Mouse (Mus musculus): Measurements from ENCODE around the gene Amdhd2. TPM values are rescaled to one million over a fixed set of nuclear protein-coding genes. Genes with fewer than 3 reads are reported as not detected.
"Not testable (repeated sequence)": the region's sequence is repeated elsewhere in the genome, so short reads cannot be mapped to it uniquely, and the experiment has no call there.

Gene Amdhd2
- polyA plus RNA-seq, 1 experiment = 29.8 TPM

DNA sequence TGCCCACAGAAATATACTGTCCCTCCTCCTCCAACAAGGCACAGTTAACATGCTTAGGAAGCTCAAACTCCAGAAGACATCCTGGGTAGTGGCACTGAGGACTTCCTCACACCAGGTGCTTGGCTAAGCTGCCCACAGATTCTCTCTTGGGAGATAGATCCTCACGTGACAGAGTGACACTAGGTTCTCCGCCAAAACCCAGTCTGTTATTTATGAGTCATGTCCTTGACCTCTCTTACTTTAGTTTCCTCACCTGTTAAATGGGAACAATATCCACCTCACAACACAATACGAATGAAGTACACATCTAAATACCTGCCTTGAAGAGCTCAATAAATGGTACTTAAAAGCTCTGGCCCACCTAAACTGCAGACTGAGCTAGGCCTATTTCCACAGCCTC is 24.3 kb downstream of the Amdhd2 start:
- H3K4me3 ChIP-seq = no peak overlapping the region
- peak overlapping the region; percentile 93 for H3K4me2 ChIP-seq (ENCODE audit: low read depth)
- TF ChIP-seq TCF12 (IDR thresholded peaks at IDR 0.05; ENCODE audit: insufficient read depth, poor library complexity, severe bottlenecking) = no peak
- TF ChIP-seq SRF (IDR thresholded peaks at IDR 0.05; ENCODE audit: control insufficient read depth, insufficient read length, low read depth) = no peak
- peak in 2 of 3 experiments; percentile 3 to 5 for TF ChIP-seq MYOD1 (IDR thresholded peaks at IDR 0.05; ENCODE audit: control insufficient read depth in 1 of 3, insufficient read length in 2 of 3, low read depth in 2 of 3)
- peak; percentile 32 for TF ChIP-seq USF1 (IDR thresholded peaks at IDR 0.05; ENCODE audit: low read depth)
- H3K27me3 ChIP-seq (ENCODE audit: control insufficient read depth, insufficient read depth, insufficient read length) = no peaks in the 10 kb centered on the region
- peaks cover 59% of the 10 kb centered on the region for H3K79me2 ChIP-seq (ENCODE audit: control insufficient read depth, insufficient read depth)
- H3ac ChIP-seq (ENCODE audit: control insufficient read depth, insufficient read length) = no peak overlapping the region
- no peaks in the 10 kb centered on the region for H3K36me3 ChIP-seq (ENCODE audit: control insufficient read depth, insufficient read depth)

DNA sequence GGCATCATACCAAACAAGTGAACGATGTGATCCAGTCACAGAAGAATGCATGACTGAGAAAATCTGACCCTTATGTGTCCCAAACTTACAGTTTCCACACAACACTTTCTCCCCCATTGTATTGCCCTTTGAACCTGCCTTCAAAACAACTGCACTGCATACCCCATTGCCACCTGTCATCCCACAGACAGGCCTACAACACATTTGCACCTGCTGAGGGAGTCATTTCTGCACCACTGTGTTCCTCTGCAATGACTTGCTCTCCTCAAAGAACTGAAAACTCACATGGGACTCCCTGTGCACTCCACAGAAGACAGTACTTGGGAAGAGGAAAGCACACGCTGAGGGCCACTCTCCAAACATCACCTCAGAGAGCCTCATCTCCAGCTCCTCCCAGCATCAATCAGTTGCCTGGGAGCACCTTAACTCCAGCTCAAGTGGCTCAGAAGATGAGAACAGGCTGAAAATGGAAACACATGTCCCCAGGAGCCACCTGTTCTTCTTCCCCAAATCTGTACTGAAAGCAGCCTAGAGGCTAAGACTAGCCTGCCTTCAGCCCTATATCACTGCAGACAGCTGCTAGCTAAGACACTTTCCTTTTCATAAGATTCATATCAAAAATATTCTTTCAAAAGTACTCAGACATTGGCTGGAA is 26.2 kb downstream of the Amdhd2 start:
- H3K27me3 ChIP-seq (ENCODE audit: control insufficient read depth, insufficient read depth, insufficient read length) = no peaks in the 10 kb centered on the region
- H3K4me3 ChIP-seq = no peak overlapping the region
- H3K36me3 ChIP-seq (ENCODE audit: control insufficient read depth, insufficient read depth) = no peaks in the 10 kb centered on the region
- no peak for TF ChIP-seq POLR2A (IDR thresholded peaks at IDR 0.05; ENCODE audit: insufficient read length, low read depth)
- peak in 2 of 3 experiments; percentile 45 to 81 for TF ChIP-seq MYOG (IDR thresholded peaks at IDR 0.05; ENCODE audit: control insufficient read depth in 1 of 3, insufficient read depth in 1 of 3, insufficient read length in 2 of 3, low read depth in 2 of 3)
- peak; percentile 43 for TF ChIP-seq TCF3 (IDR thresholded peaks at IDR 0.05; ENCODE audit: insufficient read length, low read depth)
- peak; percentile 50 for TF ChIP-seq TCF12 (IDR thresholded peaks at IDR 0.05; ENCODE audit: insufficient read depth, poor library complexity, severe bottlenecking)
- TF ChIP-seq MYOD1 (IDR thresholded peaks at IDR 0.05; ENCODE audit: control insufficient read depth in 1 of 3, insufficient read length in 2 of 3, low read depth in 2 of 3) = peak in 2 of 3 experiments; percentile 83
- no peak for TF ChIP-seq REST (IDR thresholded peaks at IDR 0.05; ENCODE audit: insufficient read depth, insufficient read length)
- TF ChIP-seq E2F4 (IDR thresholded peaks at IDR 0.05; ENCODE audit: insufficient read depth) = no peak
- no peak for TF ChIP-seq POLR2AphosphoS2 (IDR thresholded peaks at IDR 0.05; ENCODE audit: insufficient read length, low read depth)
- TF ChIP-seq CEBPB (IDR thresholded peaks at IDR 0.05; ENCODE audit: insufficient read depth, poor library complexity, severe bottlenecking) = no peak
- TF ChIP-seq SRF (IDR thresholded peaks at IDR 0.05; ENCODE audit: control insufficient read depth, insufficient read length, low read depth) = no peak
- no peak for TF ChIP-seq MAX (IDR thresholded peaks at IDR 0.05; ENCODE audit: low read depth)
- no peak for TF ChIP-seq USF1 (IDR thresholded peaks at IDR 0.05; ENCODE audit: low read depth)
- H3ac ChIP-seq (ENCODE audit: control insufficient read depth, insufficient read length) = no peak overlapping the region
- H3K79me2 ChIP-seq (ENCODE audit: control insufficient read depth, insufficient read depth) = peaks cover 78% of the 10 kb centered on the region
- peak overlapping the region; percentile 27 for H3K4me2 ChIP-seq (ENCODE audit: low read depth)

DNA sequence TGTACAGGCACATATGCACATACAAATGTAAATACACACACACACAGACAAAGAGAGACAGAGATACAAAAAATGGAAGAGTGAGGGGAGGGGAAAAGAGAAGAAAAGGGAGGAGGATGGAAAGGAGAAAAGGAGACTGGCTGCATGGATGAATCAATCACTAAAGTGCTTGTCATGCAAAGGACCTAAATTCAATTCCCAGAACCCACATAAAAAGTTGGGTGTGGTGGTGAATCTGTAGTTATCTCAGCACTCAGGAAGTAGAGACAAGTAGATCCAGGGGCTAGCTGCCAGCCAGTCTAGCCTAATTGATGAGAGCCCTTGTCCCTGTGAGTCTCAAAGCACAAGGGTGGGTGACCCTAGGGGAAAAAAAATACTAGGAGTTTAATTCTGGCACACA is 29.5 kb downstream of the Amdhd2 start:
- no peaks in the 10 kb centered on the region for H3K27me3 ChIP-seq (ENCODE audit: control insufficient read depth, insufficient read depth, insufficient read length)
- no peak overlapping the region for H3K4me2 ChIP-seq (ENCODE audit: low read depth)
- no peak overlapping the region for H3K4me3 ChIP-seq
- no peak overlapping the region for H3ac ChIP-seq (ENCODE audit: control insufficient read depth, insufficient read length)
- no peaks in the 10 kb centered on the region for H3K36me3 ChIP-seq (ENCODE audit: control insufficient read depth, insufficient read depth)
- TF ChIP-seq CEBPB (IDR thresholded peaks at IDR 0.05; ENCODE audit: insufficient read depth, poor library complexity, severe bottlenecking) (no peak), REST (IDR thresholded peaks at IDR 0.05; ENCODE audit: insufficient read depth, insufficient read length) (no peak), TCF12 (IDR thresholded peaks at IDR 0.05; ENCODE audit: insufficient read depth, poor library complexity, severe bottlenecking) (no peak), MYOG (IDR thresholded peaks at IDR 0.05; ENCODE audit: control insufficient read depth in 1 of 3, insufficient read depth in 1 of 3, insufficient read length in 2 of 3, low read depth in 2 of 3) (no peak)
- H3K79me2 ChIP-seq (ENCODE audit: control insufficient read depth, insufficient read depth) = peaks cover 92% of the 10 kb centered on the region

DNA sequence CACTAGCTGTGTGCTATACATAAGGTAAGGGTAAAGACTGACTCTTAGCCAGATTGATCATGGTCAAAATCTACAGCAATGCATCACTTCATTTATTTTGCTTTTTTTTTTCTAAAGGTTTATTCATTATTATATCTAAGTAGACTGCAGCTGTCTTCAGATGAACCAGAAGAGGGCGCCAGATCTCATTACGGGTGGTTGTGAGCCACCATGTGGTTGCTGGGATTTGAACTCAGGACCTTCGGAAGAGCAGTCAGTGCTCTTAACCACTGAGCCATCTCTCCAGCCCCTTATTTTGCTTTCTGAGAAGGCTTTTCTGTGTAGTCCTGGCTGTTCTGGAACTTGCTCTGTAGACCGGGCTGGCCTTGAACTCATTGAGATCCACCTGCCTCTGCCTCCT is 30.6 kb downstream of the Amdhd2 start:
- H3ac ChIP-seq (ENCODE audit: control insufficient read depth, insufficient read length); H3K27me3 ChIP-seq (ENCODE audit: control insufficient read depth, insufficient read depth, insufficient read length); H3K36me3 ChIP-seq (ENCODE audit: control insufficient read depth, insufficient read depth); H3K4me3 ChIP-seq; H3K4me2 ChIP-seq (ENCODE audit: low read depth): not testable (repeated sequence)
- H3K79me2 ChIP-seq (ENCODE audit: control insufficient read depth, insufficient read depth) = peaks cover 92% of the 10 kb centered on the region

DNA sequence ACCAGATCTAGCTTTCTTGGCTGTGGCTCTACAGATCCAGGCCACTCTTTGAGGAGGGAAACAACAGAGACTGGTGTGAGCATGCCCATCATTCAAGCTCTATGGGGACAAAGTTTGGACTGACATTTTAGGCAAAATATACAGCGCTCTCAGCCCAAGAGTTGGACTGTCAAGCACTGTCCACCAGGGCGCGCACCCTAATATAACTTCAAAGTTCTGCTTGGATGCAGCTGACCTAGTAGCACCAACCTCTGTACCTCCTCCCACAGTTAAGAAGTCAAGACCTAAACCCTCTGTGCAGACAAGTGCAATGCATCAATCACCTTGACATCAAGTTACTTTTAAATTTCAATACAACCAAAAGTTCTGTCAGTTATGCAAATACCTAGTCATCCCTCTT is 32.0 kb downstream of the Amdhd2 start:
- TF ChIP-seq TCF12 (IDR thresholded peaks at IDR 0.05; ENCODE audit: insufficient read depth, poor library complexity, severe bottlenecking) (no peak), POLR2AphosphoS2 (IDR thresholded peaks at IDR 0.05; ENCODE audit: insufficient read length, low read depth) (no peak)
- peaks cover 95% of the 10 kb centered on the region for H3K79me2 ChIP-seq (ENCODE audit: control insufficient read depth, insufficient read depth)
- no peaks in the 10 kb centered on the region for H3K27me3 ChIP-seq (ENCODE audit: control insufficient read depth, insufficient read depth, insufficient read length)
- H3K4me3 ChIP-seq = no peak overlapping the region
- H3K36me3 ChIP-seq (ENCODE audit: control insufficient read depth, insufficient read depth) = no peaks in the 10 kb centered on the region
- H3ac ChIP-seq (ENCODE audit: control insufficient read depth, insufficient read length) = no peak overlapping the region
- H3K4me2 ChIP-seq (ENCODE audit: low read depth) = no peak overlapping the region

DNA sequence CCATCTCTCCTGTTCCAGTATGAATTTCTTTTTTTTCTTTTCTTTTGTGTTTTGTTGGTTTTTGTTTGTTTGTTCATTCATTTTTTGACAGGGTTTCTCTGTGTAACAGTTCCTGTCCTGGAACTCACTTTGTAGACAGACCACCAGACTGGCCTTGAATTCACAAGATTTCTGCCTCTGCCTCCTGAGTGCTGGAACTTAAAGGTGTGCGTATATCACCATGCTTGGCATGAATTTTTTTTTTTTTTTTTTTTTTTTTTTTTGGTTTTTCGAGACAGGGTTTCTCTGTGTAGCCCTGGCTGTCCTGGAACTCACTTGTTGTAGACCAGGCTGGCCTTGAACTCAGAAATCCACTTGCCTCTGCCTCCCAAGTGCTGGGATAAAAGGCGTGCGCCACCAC is 34.3 kb downstream of the Amdhd2 start:
- H3ac ChIP-seq (ENCODE audit: control insufficient read depth, insufficient read length); H3K4me2 ChIP-seq (ENCODE audit: low read depth); H3K4me3 ChIP-seq; H3K27me3 ChIP-seq (ENCODE audit: control insufficient read depth, insufficient read depth, insufficient read length); H3K36me3 ChIP-seq (ENCODE audit: control insufficient read depth, insufficient read depth): not testable (repeated sequence)
- peaks cover 94% of the 10 kb centered on the region for H3K79me2 ChIP-seq (ENCODE audit: control insufficient read depth, insufficient read depth)
